Mouse (Mus musculus): ENCODE results near the gene Alpk1. TPM values are rescaled to one million over a fixed set of nuclear protein-coding genes. Genes with fewer than 3 reads are reported as not detected.

Alpk1 gene
- polyA plus RNA-seq, 1 experiment from 2014 or later: 0.37 TPM

Other genes with a start within 250 kb of the Alpk1 start
- 78.8 and 86.4 TPM in 2 replicates for gene Larp7, start 227.2 kb downstream of the Alpk1 start, polyA plus RNA-seq (2014; fragmentation: Nextera tagmentation; extraction: Ambion mirVana)
- gene Zgrf1, start 227.0 kb downstream of the Alpk1 start, polyA plus RNA-seq (2014; fragmentation: Nextera tagmentation; extraction: Ambion mirVana): 11.4 and 14.1 TPM in 2 replicates
- not detected in 2 replicates for gene Neurog2, start 147.4 kb downstream of the Alpk1 start, polyA plus RNA-seq (2014; fragmentation: Nextera tagmentation; extraction: Ambion mirVana)
- 2.0 and 2.9 TPM in 2 replicates for gene Tifa, start 9.3 kb upstream of the Alpk1 start, polyA plus RNA-seq (2014; fragmentation: Nextera tagmentation; extraction: Ambion mirVana)
- 63.8 and 73.1 TPM in 2 replicates for gene Ap1ar, start 57.0 kb upstream of the Alpk1 start, polyA plus RNA-seq (2014; fragmentation: Nextera tagmentation; extraction: Ambion mirVana)
- gene Fam241a, start 115.8 kb upstream of the Alpk1 start, polyA plus RNA-seq (2014; fragmentation: Nextera tagmentation; extraction: Ambion mirVana): 1.6 and 2.1 TPM in 2 replicates

All from limb, embryonic 11.5 days (tissue).